Mouse (Mus musculus): Measurements from ENCODE around the gene Fdps.
A peak's percentile ranks its signal among the peaks of the same experiment; 100 is the strongest.

Gene Fdps

GRCm38 (mm10) chr3:89101812-89102494, at the start of gene Fdps:
TSS of gene Fdps (minus strand) at chr3:89101959.
- DNase-seq (ENCODE audit: low read depth) = peak; percentile 100

DNA sequence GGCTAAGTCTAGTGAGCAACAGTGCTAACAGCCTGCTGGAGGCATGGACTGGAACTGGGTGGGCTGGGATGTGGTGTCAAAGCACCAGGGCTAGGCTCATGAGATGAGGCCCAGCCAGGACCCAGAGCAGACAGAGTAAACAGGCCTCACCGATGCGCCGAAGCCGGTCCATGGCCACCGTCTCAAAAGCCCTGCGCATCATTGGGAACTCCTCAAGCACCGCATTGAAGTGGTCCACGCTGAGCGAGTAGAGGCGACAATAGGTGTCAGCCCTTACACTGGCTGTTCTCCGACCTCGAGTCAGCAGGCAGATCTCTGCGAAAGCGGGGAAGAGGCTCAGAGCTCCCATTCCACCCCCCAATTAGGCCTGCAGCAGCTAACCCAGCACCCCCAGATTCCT, 46.8 kb upstream of the Fdps start:
- DNase-seq (ENCODE audit: low read depth) = no peak

DNA sequence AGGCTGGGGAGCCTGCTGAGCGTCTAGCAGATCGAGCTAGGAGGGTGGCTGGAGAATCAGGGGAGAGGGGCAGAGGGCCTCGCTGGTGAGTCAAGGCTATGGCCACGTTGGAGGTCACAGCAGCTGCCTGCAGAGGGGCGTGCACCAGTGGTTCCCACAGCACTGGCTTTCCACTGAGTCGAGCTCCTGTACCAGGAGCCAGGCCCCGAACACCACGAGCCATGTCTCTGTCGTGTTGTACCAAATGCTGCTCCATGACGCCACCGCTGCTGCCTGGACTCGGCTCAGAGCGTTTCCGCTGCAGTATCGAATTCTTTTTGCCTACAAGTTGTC, 46.2 kb upstream of the Fdps start:
- no peak for DNase-seq (ENCODE audit: low read depth)

GRCm38 (mm10) chr3:89147101-89147978, 45.6 kb upstream of the Fdps start:
- no peak for DNase-seq (ENCODE audit: low read depth)

DNA sequence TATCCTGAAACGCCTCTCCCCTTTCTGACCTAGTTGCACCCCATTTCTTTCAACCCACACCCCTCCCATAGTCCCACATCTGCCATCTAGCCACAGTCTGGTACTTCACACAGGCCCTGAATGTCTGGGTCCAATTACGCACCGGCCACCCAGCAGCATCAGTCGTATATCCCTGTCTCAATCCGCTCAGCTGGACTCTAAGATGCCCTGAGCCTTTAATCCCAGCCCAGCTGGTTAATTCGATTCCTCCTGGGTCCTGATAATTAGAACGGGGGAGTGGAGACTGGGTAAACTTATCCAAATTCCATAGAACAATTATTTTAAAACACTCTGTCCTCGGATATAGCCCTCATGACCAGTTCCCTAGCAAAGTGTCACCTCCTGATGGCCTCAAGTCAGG, 43.8 kb upstream of the Fdps start:
- DNase-seq (ENCODE audit: low read depth) = no peak

GRCm38 (mm10) chr3:89144821-89145220, 43.1 kb upstream of the Fdps start:
- no peak for DNase-seq (ENCODE audit: low read depth)

GRCm38 (mm10) chr3:89136365-89136764, 34.6 kb upstream of the Fdps start:
- DNase-seq (ENCODE audit: low read depth) = peak; percentile 57

DNA sequence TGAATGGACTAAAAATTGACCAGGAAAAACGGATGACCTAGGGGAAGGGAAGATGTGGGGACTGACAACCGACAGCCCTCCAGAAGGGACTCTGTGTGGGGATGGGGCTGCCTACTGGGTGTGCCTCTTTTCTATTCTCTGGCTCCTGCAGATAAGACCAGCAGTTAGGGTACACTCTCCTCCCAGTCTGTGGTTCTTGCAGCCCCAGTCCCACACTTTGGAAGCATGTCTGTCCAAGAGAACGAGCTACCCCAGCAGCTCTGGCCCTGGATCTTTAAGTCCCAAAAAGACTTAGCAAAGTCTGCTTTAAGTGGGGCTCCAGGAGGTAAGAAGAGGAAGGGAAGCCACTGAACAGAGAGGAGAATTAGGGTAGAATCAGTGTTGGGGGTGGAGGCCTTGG, 34.2 kb upstream of the Fdps start, which contains the start of gene Pklr:
Gene Pklr (plus strand): TSS at position 185 of the 400 bp plus-strand sequence.
- peak; percentile 65 for DNase-seq (ENCODE audit: low read depth)

GRCm38 (mm10) chr3:89133752-89134151, 32.0 kb upstream of the Fdps start:
- no peak for DNase-seq (ENCODE audit: low read depth)

DNA sequence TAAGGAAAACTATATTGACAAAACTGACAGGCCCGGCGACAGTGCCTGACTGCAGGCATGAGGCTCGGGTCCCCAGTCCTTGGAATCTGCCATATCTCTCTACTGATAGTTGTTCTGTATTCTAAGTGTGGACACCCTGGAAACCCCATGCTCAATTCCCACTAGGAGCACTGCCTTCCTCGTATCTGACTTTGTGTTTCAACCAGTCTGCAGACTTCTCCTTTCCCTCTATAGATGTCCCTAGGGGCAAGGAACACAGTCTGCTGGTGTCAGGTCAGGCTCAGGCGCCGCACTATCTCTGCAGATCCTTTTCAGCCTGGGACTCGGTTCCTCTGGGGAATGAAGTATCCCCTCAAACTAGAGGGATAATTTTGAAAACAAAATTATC, 31.3 kb upstream of the Fdps start:
- no peak for DNase-seq (ENCODE audit: low read depth)

DNA sequence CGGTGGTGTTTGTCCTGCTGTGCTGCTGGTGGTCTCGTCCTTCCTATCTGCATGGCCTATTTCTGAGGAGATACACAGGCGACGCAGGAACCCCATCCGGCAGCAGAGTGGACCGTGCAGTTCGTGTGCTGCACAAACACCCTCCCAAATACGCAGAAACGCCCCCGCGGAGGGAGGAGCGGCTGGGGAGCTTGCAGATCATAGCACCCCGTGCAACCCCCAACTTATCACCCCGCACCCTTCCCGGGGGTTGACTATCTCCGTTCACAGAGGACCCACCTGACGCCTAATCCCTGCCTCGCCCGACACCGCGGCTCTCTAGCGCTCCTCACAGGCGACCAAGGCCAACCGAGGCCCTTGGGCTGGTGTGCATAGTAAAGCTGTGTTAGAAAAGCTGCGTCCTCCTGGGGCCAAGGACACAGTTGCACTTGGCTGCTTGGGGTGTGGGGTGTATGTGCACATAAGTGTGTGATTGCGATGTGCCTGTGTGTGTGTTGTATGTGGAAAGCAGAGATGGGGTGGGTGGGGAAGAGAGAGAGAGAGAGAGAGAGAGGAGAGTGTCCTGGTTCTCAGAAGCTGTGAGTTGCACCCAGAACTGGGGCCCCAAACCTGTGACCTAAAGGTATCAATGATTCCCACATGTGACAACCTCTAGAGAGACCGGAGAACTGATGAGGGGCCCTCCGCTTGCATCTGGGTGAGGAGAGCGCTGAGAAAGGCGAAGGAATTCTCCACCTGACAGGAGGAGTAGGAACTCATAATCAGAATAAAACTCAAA, 30.7 kb upstream of the Fdps start:
- peak; percentile 97 for DNase-seq (ENCODE audit: low read depth)

GRCm38 (mm10) chr3:89131816-89132215, 30.1 kb upstream of the Fdps start:
- no peak for DNase-seq (ENCODE audit: low read depth)

GRCm38 (mm10) chr3:89129908-89130307, 28.1 kb upstream of the Fdps start:
- no peak for DNase-seq (ENCODE audit: low read depth)

- DNase-seq (ENCODE audit: low read depth) = no peak
These were observed 24.2 kb upstream of the Fdps start for GRCm38 (mm10) chr3:89125981-89126380.

- DNase-seq (ENCODE audit: low read depth) = no peak
These were observed 22.5 kb upstream of the Fdps start for GRCm38 (mm10) chr3:89124241-89124640.

- DNase-seq (ENCODE audit: low read depth) = no peak
These were observed 21.6 kb upstream of the Fdps start for GRCm38 (mm10) chr3:89123313-89123712.

- peak; percentile 78 for DNase-seq (ENCODE audit: low read depth)
These were observed 13.8 kb upstream of the Fdps start for GRCm38 (mm10) chr3:89115522-89115921.

GRCm38 (mm10) chr3:89113058-89113457, 11.3 kb upstream of the Fdps start:
- no peak for DNase-seq (ENCODE audit: low read depth)

- no peak for DNase-seq (ENCODE audit: low read depth)
These were observed 6.4 kb upstream of the Fdps start for GRCm38 (mm10) chr3:89108146-89108545.

DNA sequence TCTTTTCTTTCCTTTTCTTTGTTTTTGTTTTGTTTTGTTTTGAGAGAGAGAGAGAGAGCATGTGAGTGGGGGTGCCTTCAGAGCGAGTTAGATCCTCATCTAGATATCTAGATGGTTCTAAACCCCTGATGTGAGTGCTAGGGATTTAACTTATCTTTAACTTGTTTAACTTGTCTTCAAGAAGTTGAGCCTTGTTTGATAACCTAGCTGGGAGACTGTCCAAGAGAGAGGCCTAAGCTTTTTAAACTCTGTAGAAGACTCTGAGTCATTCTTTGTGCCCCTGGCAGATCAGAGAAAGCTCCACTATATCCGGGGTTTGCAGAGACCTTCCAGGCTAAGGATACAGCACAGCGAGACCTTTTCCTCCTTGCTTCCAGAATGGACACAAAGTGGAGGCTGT, 5.8 kb upstream of the Fdps start:
- no peak for DNase-seq (ENCODE audit: low read depth)

GRCm38 (mm10) chr3:89106881-89107280, 5.1 kb upstream of the Fdps start:
- no peak for DNase-seq (ENCODE audit: low read depth)

GRCm38 (mm10) chr3:89103291-89103595, 1.5 kb upstream of the Fdps start:
- DNase-seq (ENCODE audit: low read depth) = no peak
